Mouse (Mus musculus): ENCODE results near the gene Aldh3b3. TPM values are rescaled to one million over a fixed set of nuclear protein-coding genes. Genes with fewer than 3 reads are reported as not detected.

The Aldh3b3 gene
- not detected for total RNA-seq (2021)
- long read RNA-seq, experiment 1: 0 reads
- long read RNA-seq, experiment 2, partial matches to known transcripts: 1 of 1 reads
- long read RNA-seq, experiment 2, other reads (novel, unspliced or antisense): 0 of 1 reads

- TF ChIP-seq CTCF (conservative IDR thresholded peaks at IDR 0.05): no peak
- Histone ChIP-seq H3K27ac (no peak within 1 kb of the TSS), H3K4me3 (no peak within 1 kb of the TSS)
- DNase-seq (ENCODE audit: low spot score in 2 of 2): peak in 1 of 2 experiments; percentile 45
Measured at GRCm38 (mm10) chr19:3958470-3958869, at the start of gene Aldh3b3. Gene Aldh3b3, plus strand, starts transcription at chr19:3958645.

- H3K4me3 ChIP-seq: no peak overlapping the region
- H3K27ac ChIP-seq: no peak overlapping the region
- no peak for DNase-seq (ENCODE audit: low spot score in 2 of 2)
- no peak for TF ChIP-seq CTCF (conservative IDR thresholded peaks at IDR 0.05)
Measured at GRCm38 (mm10) chr19:3910206-3910605, 48.2 kb upstream of the Aldh3b3 start.

GRCm38 (mm10) chr19:3912337-3913204, 45.9 kb upstream of the Aldh3b3 start, which contains the start of gene Ndufs8:
Gene Ndufs8, minus strand, starts transcription at chr19:3912774.
- DNase-seq (ENCODE audit: low spot score in 2 of 2): peak; percentile 87 to 97
- Histone ChIP-seq H3K4me3 (peak within 1 kb of the TSS; percentile 67), H3K27ac (peak within 1 kb of the TSS; percentile 98)
- TF ChIP-seq CTCF (conservative IDR thresholded peaks at IDR 0.05): peak; percentile 27

GRCm38 (mm10) chr19:3913692-3914091, 44.8 kb upstream of the Aldh3b3 start:
- H3K27ac ChIP-seq: peak overlapping the region; percentile 98

GRCm38 (mm10) chr19:3914535-3914934, 43.9 kb upstream of the Aldh3b3 start:
- Histone ChIP-seq H3K27ac (peak overlapping the region; percentile 18; the same call in 1 of the 2 replicates), H3K4me3 (no peak overlapping the region)
- TF ChIP-seq CTCF (conservative IDR thresholded peaks at IDR 0.05): no peak
- no peak for DNase-seq (ENCODE audit: low spot score in 2 of 2)

More at GRCm38 (mm10) chr19:3913692-3914091, 44.8 kb upstream of the Aldh3b3 start:
- no peak for DNase-seq (ENCODE audit: low spot score in 2 of 2)
- H3K4me3 ChIP-seq: peak overlapping the region; percentile 67; the same call in 1 of the 2 replicates
- TF ChIP-seq CTCF (conservative IDR thresholded peaks at IDR 0.05): no peak

GRCm38 (mm10) chr19:3916727-3917126, 41.7 kb upstream of the Aldh3b3 start:
- DNase-seq (ENCODE audit: low spot score in 2 of 2): no peak
- no peak for TF ChIP-seq CTCF (conservative IDR thresholded peaks at IDR 0.05)
- H3K4me3 ChIP-seq: no peak overlapping the region
- no peak overlapping the region for H3K27ac ChIP-seq

- no peak for TF ChIP-seq CTCF (conservative IDR thresholded peaks at IDR 0.05)
- no peak for DNase-seq (ENCODE audit: low spot score in 2 of 2)
- no peak overlapping the region for H3K27ac ChIP-seq
- H3K4me3 ChIP-seq: no peak overlapping the region
Measured at GRCm38 (mm10) chr19:3919928-3920327, 38.5 kb upstream of the Aldh3b3 start.

GRCm38 (mm10) chr19:3922661-3923371, 35.6 kb upstream of the Aldh3b3 start:
- no peak overlapping the region for H3K4me3 ChIP-seq
- no peak overlapping the region for H3K27ac ChIP-seq
- TF ChIP-seq CTCF (conservative IDR thresholded peaks at IDR 0.05): no peak
- DNase-seq (ENCODE audit: low spot score in 2 of 2): no peak

- no peak for DNase-seq (ENCODE audit: low spot score in 2 of 2)
- no peak overlapping the region for H3K27ac ChIP-seq
- TF ChIP-seq CTCF (conservative IDR thresholded peaks at IDR 0.05): no peak
- no peak overlapping the region for H3K4me3 ChIP-seq
Measured at GRCm38 (mm10) chr19:3923586-3923985, 34.9 kb upstream of the Aldh3b3 start.

GRCm38 (mm10) chr19:3924190-3924589, 34.3 kb upstream of the Aldh3b3 start:
- H3K27ac ChIP-seq: no peak overlapping the region
- H3K4me3 ChIP-seq: no peak overlapping the region
- DNase-seq (ENCODE audit: low spot score in 2 of 2): no peak
- TF ChIP-seq CTCF (conservative IDR thresholded peaks at IDR 0.05): no peak

- Histone ChIP-seq H3K4me3 (no peak overlapping the region), H3K27ac (no peak overlapping the region)
- DNase-seq (ENCODE audit: low spot score in 2 of 2): no peak
- TF ChIP-seq CTCF (conservative IDR thresholded peaks at IDR 0.05): no peak
Measured at GRCm38 (mm10) chr19:3924868-3925267, 33.6 kb upstream of the Aldh3b3 start.

- no peak for TF ChIP-seq CTCF (conservative IDR thresholded peaks at IDR 0.05)
- DNase-seq (ENCODE audit: low spot score in 2 of 2): no peak
- Histone ChIP-seq H3K4me3 (no peak overlapping the region), H3K27ac (no peak overlapping the region)
Measured at GRCm38 (mm10) chr19:3925859-3926258, 32.6 kb upstream of the Aldh3b3 start.

GRCm38 (mm10) chr19:3926279-3926678, 32.2 kb upstream of the Aldh3b3 start:
- 0 out of 2 replicates have a peak, but pooled peaks have one; percentile 14 for TF ChIP-seq CTCF (conservative IDR thresholded peaks at IDR 0.05)
- Histone ChIP-seq H3K4me3 (no peak overlapping the region), H3K27ac (no peak overlapping the region)
- no peak for DNase-seq (ENCODE audit: low spot score in 2 of 2)

Data from layer of hippocampus, adult 2 months (tissue).